Mouse (Mus musculus) midbrain, embryonic 16.5 days (tissue): ENCODE measurements around the gene Rassf2. TPM values are rescaled to one million over a fixed set of nuclear protein-coding genes. Genes with fewer than 3 reads are reported as not detected.

Source experiments
- ATAC-seq: fragments of 200-750 bp; cut with Nextera tagmentation; 2 replicates; pipeline ENCODE4 v1.8.0; 2017; ENCODE audit warnings: moderate TSS enrichment
- H3K27ac ChIP-seq: fragments of 300-500 bp; sonication (generic); 2 replicates; pipeline ENCODE4 v1.5.1; 2014; ENCODE audit warnings: mild to moderate bottlenecking, low read length, mixed read lengths
- H3K27me3 ChIP-seq: fragments of 300-500 bp; sonication (generic); 2 replicates; pipeline ENCODE4 v1.6.1; 2014; ENCODE audit warnings: low read depth, low read length, mixed read lengths; ENCODE audit not compliant: control insufficient read depth, insufficient read depth
- H3K36me3 ChIP-seq: fragments of 300-500 bp; sonication (generic); 2 replicates; pipeline ENCODE4 v1.6.1; 2014; ENCODE audit warnings: mild to moderate bottlenecking, low read length, moderate library complexity, mixed read lengths; ENCODE audit not compliant: control insufficient read depth, insufficient read depth
- H3K4me1 ChIP-seq: fragments of 300-500 bp; sonication (generic); 2 replicates; pipeline ENCODE4 v1.6.1; 2014; ENCODE audit warnings: mild to moderate bottlenecking, low read length, mixed read lengths; ENCODE audit not compliant: control insufficient read depth, insufficient read depth
- H3K4me2 ChIP-seq: fragments of 300-500 bp; sonication (generic); 2 replicates; pipeline ENCODE4 v1.6.1; 2014; ENCODE audit warnings: mild to moderate bottlenecking, low read length, mixed read lengths
- H3K4me3 ChIP-seq: fragments of 300-500 bp; sonication (generic); 2 replicates; pipeline ENCODE4 v1.5.1; 2014; ENCODE audit warnings: low read depth, mild to moderate bottlenecking, low read length, moderate library complexity, mixed read lengths
- H3K9ac ChIP-seq: fragments of 300-500 bp; sonication (generic); 2 replicates; pipeline ENCODE4 v1.6.1; 2014; ENCODE audit warnings: low read depth, low read length, mixed read lengths
- H3K9me3 ChIP-seq: fragments of 300-500 bp; sonication (generic); replicated peaks from 2 replicates; pipeline ENCODE4 v1.6.1; 2014; ENCODE audit warnings: mild to moderate bottlenecking, low read length, mixed read lengths; ENCODE audit not compliant: control insufficient read depth, poor library complexity, severe bottlenecking
- WGBS: fragments of 180-500 bp; shearing (Covaris S2); extraction: QIAGEN DNeasy Blood & Tissue Kit; methylation state at CpG from one replicate; pipeline ENCODE4 v1.1.7; 2014; 5-methylcytosine and 5-hydroxymethylcytosine counted together
- polyA plus RNA-seq: library from polyadenylated mRNA; unstranded; fragments of >200 nt; fragmentation: Nextera tagmentation; extraction: Ambion mirVana; gene quantifications from 2 replicates; pipeline ENCODE4 v1.2.1, GENCODE M21; 2015

The Rassf2 gene
- 24.2 and 28.9 TPM in 2 replicates for polyA plus RNA-seq

DNA sequence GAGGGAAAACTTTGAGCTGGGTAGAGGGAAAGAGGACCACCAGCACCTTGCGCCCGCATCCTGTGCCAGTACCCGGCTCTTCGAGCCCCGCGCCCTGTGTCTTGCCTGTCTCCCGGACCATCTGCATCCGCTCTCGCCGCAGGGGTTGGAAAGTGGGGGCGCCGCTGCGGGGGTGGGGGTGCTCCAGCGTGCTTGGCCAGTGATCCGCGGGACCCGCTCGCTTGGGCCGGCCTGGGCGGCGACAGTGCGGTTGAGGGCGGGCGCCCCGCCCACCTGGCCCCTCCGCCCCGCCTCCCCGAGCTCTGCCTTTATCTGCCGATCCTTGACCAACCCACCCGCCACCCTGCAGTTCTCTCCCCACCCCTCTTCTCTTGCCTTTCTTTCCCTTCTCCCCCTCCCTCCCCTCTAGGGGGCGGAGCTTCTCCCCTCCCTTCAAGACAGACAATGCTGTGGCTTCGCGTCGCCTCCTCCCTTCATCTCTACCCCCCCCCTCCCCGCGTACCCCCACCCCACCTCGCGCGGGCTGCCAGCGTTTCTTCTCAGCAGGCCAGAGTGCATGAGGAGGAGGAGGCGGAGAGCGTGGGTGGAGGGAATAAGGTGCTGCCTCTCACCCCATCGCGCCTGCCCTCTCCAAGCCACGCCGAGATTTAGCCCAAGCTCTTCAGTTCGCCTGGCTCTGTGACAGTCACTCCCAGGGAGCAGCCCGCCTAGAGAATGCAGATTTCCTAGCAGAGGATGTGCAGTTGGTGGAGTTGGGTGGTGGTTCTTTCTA, at the start of gene Rassf2:
Rassf2 (minus strand) TSS at position 613 of the 772 bp plus-strand sequence.
- Histone ChIP-seq H3K27me3 (no peaks in the 10 kb centered on the region), H3K4me3 (peak within 1 kb of the TSS; percentile 53), H3K36me3 (no peaks in the 10 kb centered on the region), H3K9me3 (no peaks in the 10 kb centered on the region), H3K9ac (peak within 1 kb of the TSS; percentile 79), H3K4me2 (peak within 1 kb of the TSS; percentile 87), H3K27ac (peak within 1 kb of the TSS; percentile 88), H3K4me1 (peaks cover 22% of the 10 kb centered on the region)
- WGBS: 0% methylated on average over 28 of the region's 48 CpGs
- ATAC-seq: peak; percentile 90

DNA sequence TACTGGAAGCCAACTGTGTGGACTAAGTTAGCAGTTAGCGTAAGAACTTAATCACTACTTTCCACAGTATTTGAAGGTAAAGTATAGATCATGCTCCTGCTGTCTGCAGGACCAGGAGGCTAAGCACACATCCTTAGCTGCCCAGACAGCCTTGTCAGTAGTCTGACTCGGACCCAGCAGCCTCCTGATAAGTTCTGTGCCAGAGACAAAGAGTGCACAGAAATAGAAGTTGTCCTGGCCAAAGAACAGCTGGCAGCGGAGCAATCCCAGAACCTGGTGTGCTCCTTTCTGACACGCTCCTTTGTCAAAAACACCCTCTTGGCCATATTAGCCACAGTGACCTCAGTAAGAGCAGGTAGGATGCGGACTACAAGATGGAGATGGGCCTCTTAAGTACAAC, 49.1 kb upstream of the Rassf2 start:
- H3K36me3 ChIP-seq: peaks cover 17% of the 10 kb centered on the region
- H3K9ac ChIP-seq: no peak overlapping the region
- no peaks in the 10 kb centered on the region for H3K9me3 ChIP-seq
- no peaks in the 10 kb centered on the region for H3K4me1 ChIP-seq
- no peak for ATAC-seq
- no peak overlapping the region for H3K27ac ChIP-seq
- H3K4me3 ChIP-seq: no peak overlapping the region
- H3K27me3 ChIP-seq: no peaks in the 10 kb centered on the region
- H3K4me2 ChIP-seq: no peak overlapping the region
- 89% methylated on average over 5 of the region's 5 CpGs for whole genome bisulfite sequencing

DNA sequence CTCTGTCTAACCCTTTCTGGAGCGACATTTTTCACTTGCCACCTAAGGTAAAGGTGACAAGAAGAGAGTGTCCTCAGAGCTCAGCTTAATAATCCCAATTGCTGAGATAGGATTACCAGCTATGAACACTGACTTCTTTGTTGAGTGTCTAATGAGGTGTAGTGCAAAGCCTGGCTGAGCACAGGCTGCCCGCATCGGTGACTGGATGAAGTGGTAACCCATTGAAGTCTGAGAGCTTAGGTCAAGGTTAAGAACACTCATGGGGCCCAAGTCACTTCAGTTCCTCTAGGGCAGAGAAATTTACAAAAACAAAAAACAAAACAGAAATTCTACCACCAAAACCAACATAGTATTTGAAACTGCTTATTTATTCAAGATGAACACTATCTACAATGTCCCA, 43.0 kb upstream of the Rassf2 start:
- Histone ChIP-seq H3K36me3 (peaks cover 24% of the 10 kb centered on the region), H3K4me1 (no peaks in the 10 kb centered on the region), H3K27ac (no peak overlapping the region), H3K4me2 (no peak overlapping the region), H3K9ac (no peak overlapping the region), H3K9me3 (no peaks in the 10 kb centered on the region), H3K27me3 (no peaks in the 10 kb centered on the region), H3K4me3 (no peak overlapping the region)
- no peak for ATAC-seq
- WGBS: 72% methylated on average over 3 of the region's 3 CpGs

DNA sequence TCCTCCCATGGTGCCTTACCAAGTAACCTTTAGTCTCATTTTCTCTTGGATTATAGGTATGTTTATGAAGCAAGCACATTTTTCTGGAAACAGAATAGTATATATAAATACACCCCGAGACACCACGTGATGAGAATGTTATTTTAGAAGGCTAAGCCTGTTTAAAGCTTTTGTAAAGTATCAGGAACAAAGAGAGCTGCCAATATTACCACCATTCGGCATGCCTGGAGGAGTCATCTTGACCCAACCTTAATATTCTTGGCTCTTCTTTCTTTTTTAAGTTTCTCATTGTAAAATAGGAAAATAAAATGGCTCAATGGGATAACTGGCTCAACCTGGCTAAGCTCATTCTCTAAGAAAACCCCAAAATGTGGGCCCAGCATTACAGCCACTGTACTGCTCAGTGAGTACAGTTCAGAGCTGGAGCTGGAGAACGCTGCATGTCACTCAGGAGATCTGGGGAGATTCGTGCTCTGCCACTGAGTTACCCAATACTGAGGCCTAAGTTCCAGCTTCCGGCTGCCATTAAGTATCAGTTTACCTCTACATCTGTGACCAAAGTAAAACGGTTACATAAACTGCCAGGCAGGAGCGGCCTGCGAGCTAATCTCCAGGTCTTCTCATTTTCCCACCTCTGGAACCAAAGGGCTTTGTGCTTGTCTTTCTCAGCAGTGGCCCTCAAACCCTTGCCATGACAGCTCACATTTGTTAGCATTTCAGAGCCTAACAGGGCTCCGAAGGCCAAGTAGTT, 40.1 kb upstream of the Rassf2 start:
- Histone ChIP-seq H3K9me3 (no peaks in the 10 kb centered on the region), H3K36me3 (peaks cover 24% of the 10 kb centered on the region), H3K9ac (no peak overlapping the region), H3K4me2 (no peak overlapping the region), H3K4me3 (no peak overlapping the region), H3K27ac (no peak overlapping the region), H3K4me1 (no peaks in the 10 kb centered on the region), H3K27me3 (no peaks in the 10 kb centered on the region)
- WGBS: 90% methylated on average over 10 of the region's 10 CpGs
- ATAC-seq: no peak

DNA sequence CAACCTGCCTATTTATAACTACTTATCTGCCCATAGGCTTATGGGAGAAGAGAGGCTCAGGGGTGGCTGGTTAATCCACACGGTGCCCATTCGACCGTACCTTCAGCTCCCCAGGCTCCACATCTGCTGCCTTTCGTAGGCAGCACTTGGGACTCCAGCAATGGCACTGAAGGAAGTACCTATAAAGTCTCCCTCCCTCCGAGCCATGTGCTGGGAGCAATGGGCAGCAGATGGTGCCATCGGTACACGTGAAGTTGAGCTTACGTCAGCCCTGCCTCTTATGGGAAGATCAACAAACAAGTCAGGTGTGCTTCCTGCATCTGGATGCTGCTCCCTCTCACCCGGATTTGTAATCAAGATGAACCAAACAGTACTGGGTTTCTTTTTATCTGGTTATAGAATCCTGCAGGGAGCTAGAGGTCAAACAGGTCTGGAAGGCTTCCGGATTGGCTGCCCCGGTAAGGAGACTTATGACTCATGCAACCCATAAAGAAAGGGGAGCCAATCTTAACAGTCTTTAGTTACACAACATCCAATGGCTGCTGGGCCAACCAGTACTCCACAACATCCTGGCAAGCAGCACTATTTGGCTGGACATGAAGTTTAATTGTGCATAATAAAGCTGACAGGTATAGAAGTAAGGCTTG, 34.2 kb upstream of the Rassf2 start:
- peaks cover 29% of the 10 kb centered on the region for H3K36me3 ChIP-seq
- H3K9me3 ChIP-seq: no peaks in the 10 kb centered on the region
- no peak for ATAC-seq
- H3K4me1 ChIP-seq: no peaks in the 10 kb centered on the region
- H3K27ac ChIP-seq: no peak overlapping the region
- no peak overlapping the region for H3K4me2 ChIP-seq
- H3K27me3 ChIP-seq: no peaks in the 10 kb centered on the region
- WGBS: 79% methylated on average over 11 of the region's 11 CpGs
- no peak overlapping the region for H3K4me3 ChIP-seq
- H3K9ac ChIP-seq: no peak overlapping the region

DNA sequence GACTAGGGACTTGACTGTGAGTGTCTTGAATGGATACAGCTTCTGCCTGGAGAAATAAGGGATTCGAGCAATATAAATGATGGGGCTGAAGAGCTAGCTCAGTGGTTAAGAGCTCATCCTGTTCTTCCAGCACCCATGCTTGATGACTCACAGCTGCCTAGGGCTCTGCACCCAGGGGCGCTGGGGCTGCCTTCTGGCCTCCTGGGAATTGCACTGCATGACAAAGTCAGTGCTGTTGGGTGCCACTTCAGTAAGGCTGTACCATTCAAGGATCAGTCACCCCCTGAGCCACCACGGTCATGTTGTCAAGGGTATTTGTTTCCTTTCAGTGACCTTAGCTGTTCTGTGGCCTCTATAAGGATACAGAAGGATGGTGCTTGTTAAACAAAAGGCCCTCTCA, 33.7 kb upstream of the Rassf2 start:
- ATAC-seq: no peak
- Histone ChIP-seq H3K27ac (no peak overlapping the region), H3K27me3 (no peaks in the 10 kb centered on the region), H3K4me2 (no peak overlapping the region), H3K9ac (no peak overlapping the region), H3K36me3 (peaks cover 33% of the 10 kb centered on the region), H3K4me3 (no peak overlapping the region), H3K4me1 (no peaks in the 10 kb centered on the region), H3K9me3 (no peaks in the 10 kb centered on the region)
- WGBS: 87% methylated on average over 3 of the region's 3 CpGs

DNA sequence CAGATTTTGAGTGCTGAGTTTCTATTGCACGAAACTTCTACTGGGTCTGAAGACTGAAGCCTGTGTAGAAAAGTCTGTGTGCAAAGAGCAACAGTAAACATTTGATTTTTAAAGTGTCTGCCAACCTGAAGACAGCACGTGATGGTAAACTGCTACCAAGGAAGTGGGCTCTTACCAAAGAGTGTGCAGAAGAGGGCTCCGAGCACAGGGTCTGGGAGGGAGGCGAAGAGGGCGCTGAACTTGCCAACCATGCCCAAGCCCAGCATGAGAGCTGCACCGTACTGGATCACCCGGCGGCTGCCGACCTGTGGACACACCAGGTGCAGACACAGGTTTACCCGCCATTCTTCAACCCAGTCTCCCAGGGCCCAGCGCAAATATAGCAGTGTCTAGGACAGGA, 31.8 kb upstream of the Rassf2 start:
- Histone ChIP-seq H3K9me3 (no peaks in the 10 kb centered on the region), H3K27ac (no peak overlapping the region), H3K9ac (no peak overlapping the region), H3K36me3 (peaks cover 38% of the 10 kb centered on the region), H3K4me2 (no peak overlapping the region), H3K27me3 (no peaks in the 10 kb centered on the region), H3K4me1 (no peaks in the 10 kb centered on the region), H3K4me3 (no peak overlapping the region)
- ATAC-seq: no peak
- 93% methylated on average over 11 of the region's 11 CpGs for WGBS

DNA sequence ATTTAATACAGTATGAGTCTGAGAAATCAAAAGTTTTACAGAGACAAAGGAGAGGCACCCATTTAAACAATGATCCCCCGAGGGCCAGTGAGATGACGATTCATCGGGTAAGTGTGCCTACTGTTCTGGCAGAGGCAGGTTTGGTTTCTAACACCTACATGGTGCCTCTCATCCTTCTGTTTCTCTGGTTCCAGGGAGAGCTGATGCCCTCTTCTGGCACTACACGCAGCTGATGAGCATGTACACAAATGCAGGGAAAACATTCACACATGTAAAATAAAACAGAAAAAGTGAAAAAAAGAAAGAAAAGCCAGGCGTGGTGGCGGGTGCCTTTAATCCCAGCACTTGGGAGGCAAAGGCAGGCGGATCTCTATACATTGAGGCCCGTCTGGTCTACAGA, 29.9 kb upstream of the Rassf2 start:
- Histone ChIP-seq H3K4me3 (no peak overlapping the region), H3K27ac (no peak overlapping the region), H3K36me3 (peaks cover 49% of the 10 kb centered on the region), H3K9ac (no peak overlapping the region), H3K27me3 (no peaks in the 10 kb centered on the region), H3K9me3 (no peaks in the 10 kb centered on the region), H3K4me2 (no peak overlapping the region), H3K4me1 (no peaks in the 10 kb centered on the region)
- no peak for ATAC-seq
- 87% methylated on average over 8 of the region's 8 CpGs for WGBS

DNA sequence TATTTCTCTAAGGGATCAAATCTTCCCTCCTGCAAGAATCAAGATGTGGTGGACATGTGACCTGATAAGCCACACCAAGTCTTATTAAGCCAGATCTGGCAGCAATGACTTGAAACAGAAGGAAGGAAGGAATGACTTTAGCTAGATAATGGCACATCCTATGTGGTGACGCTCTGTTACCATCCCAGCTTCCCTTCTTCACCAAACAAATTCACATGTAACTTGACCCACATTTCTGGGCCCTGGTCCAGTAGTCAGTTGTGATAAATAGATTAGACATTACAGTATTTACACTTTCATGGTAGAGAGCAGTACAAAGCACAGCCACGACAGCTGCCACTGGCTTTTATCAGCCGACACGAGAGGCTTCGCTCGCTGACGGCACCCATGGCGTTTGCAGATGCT, 25.3 kb upstream of the Rassf2 start:
- Histone ChIP-seq H3K9ac (no peak overlapping the region), H3K36me3 (peaks cover 37% of the 10 kb centered on the region), H3K4me3 (no peak overlapping the region), H3K4me2 (no peak overlapping the region), H3K9me3 (no peaks in the 10 kb centered on the region), H3K27me3 (no peaks in the 10 kb centered on the region), H3K4me1 (no peaks in the 10 kb centered on the region), H3K27ac (no peak overlapping the region)
- ATAC-seq: no peak
- WGBS: 90% methylated on average over 8 of the region's 8 CpGs
